Mouse (Mus musculus) induced T-regulatory cell, adult 2 months (primary cell): ENCODE data around the gene Scyl1.

ENCODE experiments used
- DNase-seq: peaks from one replicate; pipeline ENCODE4 v3.0.0-alpha.2; 2012; ENCODE audit warnings: low read depth

The Scyl1 gene

DNA sequence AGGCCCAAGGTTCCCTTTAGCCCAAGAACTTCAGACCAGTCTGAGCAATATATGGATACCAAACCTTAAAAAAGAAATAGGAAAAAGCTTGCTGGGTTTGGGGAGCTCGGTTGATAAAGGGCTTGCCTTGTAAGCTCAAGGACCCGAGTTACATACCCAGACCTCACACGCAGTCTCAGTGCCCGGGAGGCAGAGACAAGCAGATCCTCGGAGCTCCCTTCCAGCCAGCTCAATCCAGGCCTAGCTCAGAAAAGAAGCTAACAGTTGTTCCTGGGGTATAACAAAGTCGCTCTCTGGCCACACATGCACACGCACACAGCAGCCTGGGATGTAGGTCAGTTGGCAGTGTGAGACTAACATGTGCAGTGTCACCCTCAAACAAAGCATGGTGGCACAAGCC, 16.7 kb upstream of the Scyl1 start:
- DNase-seq, result no peak

DNA sequence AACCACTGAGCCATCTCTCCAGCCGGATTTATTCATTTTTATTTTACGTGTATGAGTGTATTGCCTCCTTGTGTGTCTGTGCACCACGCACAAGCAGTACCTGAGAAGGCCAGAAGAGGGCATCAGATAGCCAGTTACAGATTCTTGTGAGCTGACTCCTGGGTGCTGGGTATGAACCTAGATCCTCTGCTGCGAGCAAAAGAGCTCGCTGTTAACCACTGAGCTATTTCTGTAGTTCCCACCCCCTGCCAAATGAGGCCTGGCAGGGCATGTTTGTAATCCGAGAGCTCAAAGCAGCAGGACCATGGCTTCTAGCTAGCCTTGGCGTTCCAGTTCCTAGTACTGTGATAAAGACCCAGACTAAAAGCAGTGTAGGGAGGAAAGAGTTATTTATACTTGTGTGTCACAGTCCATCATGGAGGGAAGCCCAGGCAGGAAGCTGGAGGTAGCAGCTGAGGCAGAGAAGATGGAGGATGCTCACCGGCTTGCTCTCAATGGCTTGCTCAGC, 16.0 kb upstream of the Scyl1 start:
- DNase-seq, result peak; percentile 97

GRCm38 (mm10) chr19:5786441-5787114, 15.4 kb upstream of the Scyl1 start:
- peak; percentile 95 for DNase-seq

DNA sequence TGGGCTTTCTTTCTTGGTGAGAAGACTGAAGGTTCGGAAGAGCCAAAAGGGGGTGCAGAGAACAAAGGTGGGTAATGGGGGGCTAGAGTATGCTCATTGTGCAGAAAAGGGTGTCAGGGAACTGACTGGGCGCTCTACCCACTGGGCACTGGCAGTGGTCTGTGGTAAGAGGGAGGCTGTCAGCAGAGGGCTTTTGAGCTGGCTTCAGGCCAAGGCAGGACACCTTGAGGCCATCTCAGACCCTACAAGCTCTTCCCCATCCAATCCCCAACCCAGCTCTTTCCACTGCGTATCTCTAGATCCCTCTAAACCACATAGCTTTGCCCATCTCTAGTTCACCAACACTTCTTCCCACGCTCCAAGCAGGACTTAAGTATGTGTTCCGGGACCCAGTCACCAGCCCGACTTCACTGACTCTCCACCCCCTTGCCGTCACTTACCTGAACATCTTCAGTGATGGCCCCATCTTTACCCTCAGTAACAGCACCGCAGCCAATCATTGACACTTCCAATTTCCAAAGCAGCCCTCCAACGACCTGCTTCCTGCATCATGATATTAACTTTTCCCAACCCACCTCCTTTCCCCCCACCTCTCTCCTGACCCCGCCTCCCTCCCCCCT, 13.8 kb upstream of the Scyl1 start:
- DNase-seq, result no peak

- no peak for DNase-seq
Measured at GRCm38 (mm10) chr19:5782121-5782520, 10.9 kb upstream of the Scyl1 start.

- DNase-seq, result no peak
Measured at GRCm38 (mm10) chr19:5781532-5781931, 10.3 kb upstream of the Scyl1 start.

- peak; percentile 53 for DNase-seq
Measured at GRCm38 (mm10) chr19:5780203-5780602, 9.0 kb upstream of the Scyl1 start.

GRCm38 (mm10) chr19:5778312-5778711, 7.1 kb upstream of the Scyl1 start:
- no peak for DNase-seq

DNA sequence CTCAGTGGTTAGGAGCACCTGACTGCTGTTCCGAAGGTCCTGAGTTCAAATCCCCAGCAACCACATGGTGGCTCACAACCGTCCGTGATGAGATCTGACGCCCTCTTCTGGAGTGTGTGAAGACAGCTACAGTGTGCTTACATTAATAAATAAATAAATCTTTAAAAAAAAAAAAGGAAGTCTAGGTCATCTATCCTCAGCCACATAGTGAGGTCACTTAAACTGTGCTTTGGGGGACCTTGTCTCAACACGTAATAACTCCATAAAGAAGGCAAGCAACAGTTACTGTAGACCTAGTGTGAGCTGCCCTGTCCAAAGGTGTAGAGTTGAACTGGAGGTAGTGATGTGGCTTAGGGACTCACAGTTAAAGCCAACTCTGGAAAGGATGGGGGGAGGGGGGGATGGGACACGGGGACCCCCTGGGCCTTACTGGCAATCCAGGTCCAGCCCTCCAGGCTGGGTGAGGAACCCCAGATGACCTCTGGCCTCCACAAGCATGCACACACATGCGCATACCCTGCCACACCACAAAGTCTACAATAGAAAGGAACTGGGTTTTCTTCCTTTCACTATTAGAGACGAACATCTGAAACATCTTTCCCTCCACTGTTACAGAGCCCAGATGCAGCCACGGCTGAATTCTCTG, 6.3 kb upstream of the Scyl1 start:
- DNase-seq, result no peak

GRCm38 (mm10) chr19:5770311-5770710, 908 bp downstream of the Scyl1 start:
- no peak for DNase-seq

DNA sequence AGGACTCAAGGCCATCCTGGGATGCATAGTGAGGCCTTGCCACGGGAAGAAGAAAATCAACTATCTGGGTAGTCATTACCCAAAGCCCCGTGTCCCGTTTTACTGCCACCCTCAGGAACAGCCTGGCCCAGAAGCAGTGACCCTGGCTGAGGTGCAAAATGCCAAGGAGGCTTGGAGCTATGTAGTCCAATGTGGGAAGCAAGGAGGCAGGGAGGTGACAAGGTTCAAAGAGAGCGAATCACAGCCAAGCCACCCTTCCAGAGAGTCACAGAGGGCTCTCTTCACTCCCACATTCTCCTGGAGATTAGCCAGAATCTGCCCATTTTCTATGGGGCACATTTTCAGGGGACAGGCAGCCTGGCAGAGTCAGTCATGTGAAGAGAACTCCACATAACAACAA, 3.9 kb downstream of the Scyl1 start:
- DNase-seq, result no peak

- no peak for DNase-seq
Measured at GRCm38 (mm10) chr19:5763163-5763562, 8.1 kb downstream of the Scyl1 start.

- no peak for DNase-seq
Measured at GRCm38 (mm10) chr19:5758878-5759403, 12.3 kb downstream of the Scyl1 start.

DNA sequence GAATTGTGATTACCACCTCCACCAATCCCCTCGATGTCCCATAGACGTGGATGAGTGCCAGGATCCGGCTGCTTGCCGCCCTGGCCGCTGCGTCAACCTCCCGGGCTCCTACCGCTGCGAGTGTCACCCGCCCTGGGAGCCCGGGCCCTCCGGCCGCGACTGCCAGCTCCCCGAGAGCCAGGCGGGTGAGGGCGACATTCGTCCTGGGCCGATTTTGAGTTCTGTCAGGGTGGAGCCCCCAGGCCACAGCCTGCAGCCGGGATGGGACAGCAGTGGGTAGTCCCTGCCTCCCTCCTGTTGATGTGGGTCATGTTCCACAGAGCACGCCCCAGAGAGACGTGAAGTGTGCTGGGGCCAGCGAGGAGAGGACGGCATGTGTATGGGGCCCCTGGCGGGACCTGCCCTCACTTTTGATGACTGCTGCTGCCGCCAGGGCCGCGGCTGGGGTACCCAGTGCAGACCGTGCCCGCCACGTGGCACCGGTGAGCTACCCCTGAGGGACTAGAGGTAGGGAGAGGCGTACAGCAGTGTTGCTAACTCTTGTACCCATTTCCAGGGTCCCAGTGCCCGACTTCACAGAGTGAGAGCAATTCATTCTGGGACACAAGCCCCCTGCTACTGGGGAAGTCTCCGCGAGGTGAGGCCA, 14.1 kb downstream of the Scyl1 start:
- no peak for DNase-seq

GRCm38 (mm10) chr19:5756321-5756985, 14.8 kb downstream of the Scyl1 start:
- no peak for DNase-seq

DNA sequence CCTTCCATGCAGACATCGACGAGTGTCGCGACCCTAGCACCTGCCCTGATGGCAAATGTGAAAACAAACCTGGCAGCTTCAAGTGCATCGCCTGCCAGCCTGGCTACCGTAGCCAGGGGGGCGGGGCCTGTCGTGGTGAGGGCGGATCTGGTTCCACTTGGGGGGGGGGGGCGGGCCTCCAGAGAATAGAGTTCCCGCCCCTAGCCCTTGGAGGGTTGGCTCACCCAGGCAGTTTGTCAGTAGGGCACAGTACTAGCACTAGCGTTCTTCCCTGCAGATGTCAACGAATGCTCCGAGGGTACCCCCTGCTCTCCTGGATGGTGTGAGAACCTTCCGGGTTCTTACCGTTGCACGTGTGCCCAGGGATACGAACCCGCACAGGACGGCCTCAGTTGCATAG, 19.5 kb downstream of the Scyl1 start:
- DNase-seq, result peak; percentile 47

DNA sequence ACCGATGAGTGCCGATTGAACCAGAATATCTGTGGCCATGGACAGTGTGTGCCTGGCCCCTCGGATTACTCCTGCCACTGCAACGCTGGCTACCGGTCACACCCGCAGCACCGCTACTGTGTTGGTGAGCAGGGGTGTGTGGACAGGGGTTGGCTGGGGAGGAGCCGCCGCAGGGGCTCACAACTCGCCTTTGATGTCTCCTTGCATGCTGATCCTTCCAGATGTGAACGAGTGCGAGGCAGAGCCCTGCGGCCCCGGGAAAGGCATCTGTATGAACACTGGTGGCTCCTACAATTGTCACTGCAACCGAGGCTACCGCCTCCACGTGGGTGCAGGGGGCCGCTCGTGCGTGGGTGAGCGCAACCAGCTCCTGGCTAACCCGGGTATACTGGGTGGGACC, 20.3 kb downstream of the Scyl1 start:
- DNase-seq, result no peak

GRCm38 (mm10) chr19:5749476-5749875, 21.7 kb downstream of the Scyl1 start:
- no peak for DNase-seq

DNA sequence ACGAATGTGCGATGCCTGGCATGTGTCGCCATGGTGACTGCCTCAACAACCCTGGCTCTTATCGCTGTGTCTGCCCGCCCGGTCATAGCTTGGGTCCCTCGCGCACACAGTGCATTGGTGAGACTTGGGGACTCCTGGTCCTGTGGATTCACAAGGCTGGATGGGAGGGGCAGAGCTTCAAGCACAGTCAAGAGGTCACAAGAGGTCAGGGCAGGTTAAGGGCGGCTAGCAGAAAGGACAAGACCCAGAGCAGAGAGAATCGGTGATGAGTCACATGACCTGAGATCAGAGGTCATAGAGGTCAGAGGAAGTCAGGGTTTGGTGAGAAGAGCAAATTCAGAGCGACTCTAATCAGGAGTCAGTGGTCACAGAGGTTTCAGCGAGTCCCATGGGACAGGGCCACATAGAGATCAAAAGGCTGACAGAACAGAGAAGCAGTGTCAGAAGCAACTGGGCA, 24.3 kb downstream of the Scyl1 start:
- peak; percentile 43 for DNase-seq

DNA sequence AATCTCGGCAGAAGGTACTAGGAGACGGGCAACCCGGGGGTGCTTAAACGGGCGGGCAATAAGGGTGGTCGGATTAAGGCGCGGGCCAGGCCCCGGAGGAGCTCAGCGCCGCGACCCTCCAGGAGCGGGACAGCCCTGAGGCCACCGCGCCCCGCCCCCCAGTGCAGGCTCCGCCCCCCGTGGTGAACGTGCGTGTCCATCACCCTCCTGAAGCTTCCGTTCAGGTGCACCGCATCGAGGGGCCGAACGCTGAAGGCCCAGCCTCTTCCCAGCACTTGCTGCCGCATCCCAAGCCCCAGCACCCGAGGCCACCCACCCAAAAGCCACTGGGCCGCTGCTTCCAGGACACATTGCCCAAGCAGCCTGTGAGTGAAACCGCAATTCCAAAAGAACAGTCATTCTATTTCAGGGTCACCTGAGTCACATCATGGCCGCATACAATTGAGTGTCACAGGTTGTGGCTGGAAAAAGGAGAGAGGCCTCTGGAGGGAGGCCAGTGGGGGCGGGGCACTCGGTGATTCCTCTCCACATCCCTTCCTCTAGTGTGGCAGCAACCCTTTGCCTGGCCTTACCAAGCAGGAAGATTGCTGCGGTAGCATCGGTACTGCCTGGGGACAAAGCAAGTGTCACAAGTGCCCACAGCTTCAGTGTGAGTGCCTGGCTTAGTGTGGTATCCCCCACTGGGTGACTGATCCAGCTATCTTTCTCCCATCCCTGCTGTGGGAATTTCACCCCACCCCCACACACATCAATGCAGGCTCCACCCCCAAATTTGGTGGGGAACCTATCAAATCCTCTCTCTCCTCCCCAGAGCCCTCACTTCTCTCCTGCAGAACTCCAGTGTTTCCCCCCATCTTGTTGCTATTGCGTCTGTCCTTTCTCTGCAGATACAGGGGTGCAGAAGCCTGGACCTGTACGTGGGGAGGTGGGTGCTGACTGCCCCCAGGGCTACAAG, 25.2 kb downstream of the Scyl1 start:
- no peak for DNase-seq

GRCm38 (mm10) chr19:5743576-5743975, 27.6 kb downstream of the Scyl1 start:
- peak; percentile 34 for DNase-seq
